Mouse (Mus musculus): ENCODE results near the gene Aldh8a1. TPM values are rescaled to one million over a fixed set of nuclear protein-coding genes. Genes with fewer than 3 reads are reported as not detected.
A peak's percentile ranks its signal among the peaks of the same experiment; 100 is the strongest.
"Not testable (repeated sequence)": the region's sequence is repeated elsewhere in the genome, so short reads cannot be mapped to it uniquely, and the experiment has no call there.

The Aldh8a1 gene
- total and polyA plus RNA-seq, 3 experiments: 0.22 TPM; not detected in 2

DNA sequence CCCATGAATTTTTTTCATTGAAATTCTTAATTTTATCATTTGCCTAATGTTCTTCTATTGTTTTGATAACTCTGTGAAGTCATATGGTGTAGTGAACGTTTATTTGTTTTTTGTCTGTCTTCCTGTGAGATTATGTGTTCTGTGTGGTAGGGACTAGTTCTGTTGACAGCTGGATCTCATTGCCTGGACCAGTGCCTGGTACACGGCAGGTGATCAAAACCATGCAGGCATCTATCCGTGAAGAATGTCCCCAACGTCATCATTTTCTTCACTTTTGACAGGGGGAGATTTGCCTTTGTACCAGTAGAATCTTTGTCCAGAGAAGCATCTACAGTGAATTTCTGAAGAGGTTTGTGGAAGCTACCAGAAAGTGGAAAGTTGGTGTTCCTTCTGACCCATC, 14.2 kb downstream of the Aldh8a1 start:
- DNase-seq (ENCODE audit: low spot score) (no peak), ATAC-seq (ENCODE audit: extremely low read depth, insufficient number of reproducible peaks, low FRiP score, poor library complexity, severe bottlenecking) (no peak)
- Histone ChIP-seq H3K36me3 (replicated peaks) (no peaks in the 10 kb centered on the region), H3K27me3 (ENCODE audit: insufficient read depth, low read length) (peaks cover 12% of the 10 kb centered on the region), H3K4me1 (ENCODE audit: insufficient read depth, low read depth, low read length) (peaks cover 15% of the 10 kb centered on the region), H3K9me3 (replicated peaks) (no peaks in the 10 kb centered on the region), H3K4me3 (ENCODE audit: low read depth, low read length) (no peak overlapping the region)
- TF ChIP-seq GATA1 (IDR thresholded peaks at IDR 0.05; ENCODE audit: borderline replicate concordance, low read length) (no peak), POLR2AphosphoS5 (IDR thresholded peaks at IDR 0.05; ENCODE audit: insufficient replicate concordance, low read depth, low read length) (no peak)

DNA sequence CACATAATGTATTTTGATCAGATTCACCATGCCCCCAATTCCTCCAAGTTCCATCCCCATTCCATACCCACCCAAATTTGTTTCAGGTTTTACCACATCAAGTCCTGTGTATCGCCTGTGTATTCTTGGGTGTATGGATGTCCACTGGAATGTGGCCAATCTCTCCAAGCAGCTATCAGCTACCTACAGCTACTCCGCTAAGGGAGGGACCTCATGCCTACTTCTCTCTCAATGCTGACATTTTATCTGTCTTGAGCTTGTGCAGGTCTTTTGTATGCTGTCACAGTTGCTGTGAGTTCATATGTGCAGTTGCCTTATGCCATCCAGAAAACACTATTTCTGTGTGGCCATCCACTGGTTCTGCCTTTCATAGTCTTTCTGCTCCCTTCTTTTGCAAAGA, 16.3 kb downstream of the Aldh8a1 start:
- no peak for ATAC-seq (ENCODE audit: extremely low read depth, insufficient number of reproducible peaks, low FRiP score, poor library complexity, severe bottlenecking)
- peaks cover 12% of the 10 kb centered on the region for H3K4me1 ChIP-seq (ENCODE audit: insufficient read depth, low read depth, low read length)

DNA sequence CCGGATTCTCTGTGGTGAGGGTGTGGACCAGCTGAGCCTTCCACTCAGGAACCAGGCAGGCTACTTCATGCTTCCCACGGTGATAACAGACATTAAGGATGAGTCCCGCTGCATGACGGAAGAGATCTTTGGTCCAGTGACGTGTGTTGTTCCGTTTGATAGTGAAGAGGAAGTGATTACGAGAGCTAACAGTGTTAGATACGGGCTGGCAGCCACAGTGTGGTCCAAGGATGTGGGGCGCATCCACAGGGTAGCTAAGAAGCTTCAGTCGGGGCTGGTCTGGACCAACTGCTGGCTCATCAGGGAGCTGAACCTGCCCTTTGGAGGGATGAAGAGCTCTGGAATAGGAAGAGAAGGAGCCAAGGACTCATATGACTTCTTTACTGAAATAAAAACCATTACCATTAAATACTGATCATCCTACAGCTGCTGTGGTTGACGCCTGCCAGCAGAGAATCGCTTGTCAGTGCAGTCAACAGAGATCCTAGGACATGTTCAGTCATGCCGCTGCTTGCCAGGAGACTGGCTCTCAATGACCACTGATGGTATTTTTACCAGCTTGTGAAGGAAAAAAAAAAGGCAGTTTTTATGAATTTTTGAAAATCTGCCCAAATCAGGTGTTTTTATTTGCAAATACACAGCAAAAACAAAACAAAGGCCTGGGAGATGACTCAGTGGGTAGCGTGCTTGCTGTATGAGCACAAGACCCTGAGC, 18.5 kb downstream of the Aldh8a1 start:
- H3K4me3 ChIP-seq (ENCODE audit: low read depth, low read length): no peak overlapping the region
- DNase-seq (ENCODE audit: low spot score) (no peak), ATAC-seq (ENCODE audit: extremely low read depth, insufficient number of reproducible peaks, low FRiP score, poor library complexity, severe bottlenecking) (peak; percentile 28; the same call in 1 of the 2 replicates)
- TF ChIP-seq GATA1 (IDR thresholded peaks at IDR 0.05; ENCODE audit: borderline replicate concordance, low read length) (no peak), POLR2AphosphoS5 (IDR thresholded peaks at IDR 0.05; ENCODE audit: insufficient replicate concordance, low read depth, low read length) (no peak), TAL1 (conservative IDR thresholded peaks at IDR 0.05; ENCODE audit: low read depth, low read length) (no peak), GATA2 (IDR thresholded peaks at IDR 0.05; ENCODE audit: borderline replicate concordance, low read depth, low read length) (no peak), CTCF (IDR thresholded peaks at IDR 0.05; ENCODE audit: low read depth, low read length) (no peak)
- H3K27me3 ChIP-seq (ENCODE audit: insufficient read depth, low read length): peaks cover 27% of the 10 kb centered on the region
- H3K9me3 ChIP-seq (replicated peaks): no peaks in the 10 kb centered on the region
- peaks cover 24% of the 10 kb centered on the region for H3K4me1 ChIP-seq (ENCODE audit: insufficient read depth, low read depth, low read length)
- H3K36me3 ChIP-seq (replicated peaks): no peaks in the 10 kb centered on the region

More for the DNA sequence above, 16.3 kb downstream of the Aldh8a1 start:
- TF ChIP-seq CTCF (IDR thresholded peaks at IDR 0.05; ENCODE audit: low read depth, low read length): no peak
- TF ChIP-seq TAL1 (conservative IDR thresholded peaks at IDR 0.05; ENCODE audit: low read depth, low read length): no peak
- no peak for TF ChIP-seq POLR2AphosphoS5 (IDR thresholded peaks at IDR 0.05; ENCODE audit: insufficient replicate concordance, low read depth, low read length)
- no peak for TF ChIP-seq GATA1 (IDR thresholded peaks at IDR 0.05; ENCODE audit: borderline replicate concordance, low read length)
- no peak for TF ChIP-seq GATA2 (IDR thresholded peaks at IDR 0.05; ENCODE audit: borderline replicate concordance, low read depth, low read length)
- Histone ChIP-seq H3K36me3 (replicated peaks) (no peaks in the 10 kb centered on the region), H3K27me3 (ENCODE audit: insufficient read depth, low read length) (peaks cover 19% of the 10 kb centered on the region), H3K9me3 (replicated peaks) (no peaks in the 10 kb centered on the region), H3K4me3 (ENCODE audit: low read depth, low read length) (no peak overlapping the region)
- no peak for DNase-seq (ENCODE audit: low spot score)

DNA sequence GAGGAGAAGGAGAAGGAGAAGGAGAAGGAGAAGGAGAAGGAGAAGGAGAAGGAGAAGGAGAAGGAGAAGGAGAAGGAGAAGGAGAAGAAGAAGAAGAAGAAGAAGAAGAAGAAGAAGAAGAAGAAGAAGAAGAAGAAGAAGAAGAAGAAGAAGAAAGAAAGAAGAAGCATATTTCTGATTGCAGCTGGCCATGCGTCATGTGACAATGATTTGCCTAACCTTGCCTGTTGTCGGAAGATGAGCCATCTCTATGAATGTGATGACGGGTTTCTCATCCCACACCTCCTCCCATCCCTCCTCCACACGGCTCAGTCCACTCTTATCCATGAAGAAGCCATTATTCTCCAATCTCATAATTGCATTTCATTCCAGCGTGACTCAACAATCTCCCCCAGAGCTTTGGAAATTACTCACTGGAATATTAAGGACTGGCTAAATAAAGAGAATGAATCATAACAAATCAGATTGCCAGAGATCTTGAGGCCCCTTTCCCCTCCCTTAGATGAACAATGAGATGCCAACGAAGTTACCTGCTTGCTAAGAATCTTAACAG, 21.9 kb downstream of the Aldh8a1 start:
- not testable (repeated sequence) for H3K36me3 ChIP-seq (replicated peaks); DNase-seq (ENCODE audit: low spot score); H3K9me3 ChIP-seq (replicated peaks); H3K4me3 ChIP-seq (ENCODE audit: low read depth, low read length); ATAC-seq (ENCODE audit: extremely low read depth, insufficient number of reproducible peaks, low FRiP score, poor library complexity, severe bottlenecking)
- Histone ChIP-seq H3K4me1 (ENCODE audit: insufficient read depth, low read depth, low read length) (peaks cover 35% of the 10 kb centered on the region), H3K27me3 (ENCODE audit: insufficient read depth, low read length) (peaks cover 31% of the 10 kb centered on the region)

DNA sequence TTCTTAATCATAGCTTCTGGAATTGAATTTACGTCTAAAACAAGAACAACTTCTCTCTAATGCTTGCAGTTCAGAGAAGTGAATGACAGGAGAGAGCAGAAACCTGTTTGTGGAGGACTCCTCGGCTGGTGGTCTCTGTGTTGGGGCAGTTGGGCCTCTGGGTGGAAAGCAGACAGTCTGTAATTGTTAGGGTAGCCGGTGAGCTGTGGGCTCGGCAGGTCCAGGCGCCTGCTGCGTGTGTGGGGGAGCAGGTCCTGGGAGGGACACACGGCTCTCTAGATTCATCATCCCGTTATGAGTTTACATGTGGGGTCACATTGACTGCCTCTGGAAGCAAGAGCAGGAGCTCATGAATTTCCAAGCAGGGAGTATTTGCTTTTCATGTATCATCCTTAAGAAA, 22.5 kb downstream of the Aldh8a1 start:
- ATAC-seq (ENCODE audit: extremely low read depth, insufficient number of reproducible peaks, low FRiP score, poor library complexity, severe bottlenecking): no peak
- Histone ChIP-seq H3K4me1 (ENCODE audit: insufficient read depth, low read depth, low read length) (peaks cover 35% of the 10 kb centered on the region), H3K36me3 (replicated peaks) (no peaks in the 10 kb centered on the region), H3K4me3 (ENCODE audit: low read depth, low read length) (no peak overlapping the region), H3K27me3 (ENCODE audit: insufficient read depth, low read length) (peaks cover 34% of the 10 kb centered on the region), H3K9me3 (replicated peaks) (no peaks in the 10 kb centered on the region)
- DNase-seq (ENCODE audit: low spot score): no peak
- TF ChIP-seq GATA1 (IDR thresholded peaks at IDR 0.05; ENCODE audit: borderline replicate concordance, low read length): no peak
- TF ChIP-seq GATA2 (IDR thresholded peaks at IDR 0.05; ENCODE audit: borderline replicate concordance, low read depth, low read length): no peak
- TF ChIP-seq POLR2AphosphoS5 (IDR thresholded peaks at IDR 0.05; ENCODE audit: insufficient replicate concordance, low read depth, low read length): no peak
- TF ChIP-seq TAL1 (conservative IDR thresholded peaks at IDR 0.05; ENCODE audit: low read depth, low read length): no peak
- no peak for TF ChIP-seq CTCF (IDR thresholded peaks at IDR 0.05; ENCODE audit: low read depth, low read length)

DNA sequence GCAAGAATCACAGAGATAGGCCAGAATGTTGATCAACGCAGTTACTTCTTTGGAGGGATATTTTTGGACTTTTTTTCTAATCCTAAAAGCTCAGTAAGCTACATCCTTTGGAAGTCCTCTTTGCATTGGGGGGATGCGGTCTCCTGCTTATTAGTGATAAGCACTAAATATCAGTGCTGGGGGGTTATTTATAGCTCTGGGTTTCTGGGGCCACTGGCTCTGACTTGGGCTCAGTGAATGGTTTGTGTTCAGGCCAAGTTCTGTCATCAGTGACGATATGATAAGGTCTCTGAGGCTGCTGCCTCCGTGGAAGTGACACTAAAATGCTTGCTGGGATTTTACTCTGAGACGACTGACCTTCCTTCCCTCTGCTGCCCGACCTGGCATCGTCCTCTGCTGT, 22.9 kb downstream of the Aldh8a1 start:
- TF ChIP-seq TAL1 (conservative IDR thresholded peaks at IDR 0.05; ENCODE audit: low read depth, low read length) (no peak), CTCF (IDR thresholded peaks at IDR 0.05; ENCODE audit: low read depth, low read length) (no peak), GATA2 (IDR thresholded peaks at IDR 0.05; ENCODE audit: borderline replicate concordance, low read depth, low read length) (no peak), GATA1 (IDR thresholded peaks at IDR 0.05; ENCODE audit: borderline replicate concordance, low read length) (no peak), POLR2AphosphoS5 (IDR thresholded peaks at IDR 0.05; ENCODE audit: insufficient replicate concordance, low read depth, low read length) (no peak)
- no peak for DNase-seq (ENCODE audit: low spot score)
- no peak for ATAC-seq (ENCODE audit: extremely low read depth, insufficient number of reproducible peaks, low FRiP score, poor library complexity, severe bottlenecking)
- H3K4me1 ChIP-seq (ENCODE audit: insufficient read depth, low read depth, low read length): peaks cover 35% of the 10 kb centered on the region
- H3K4me3 ChIP-seq (ENCODE audit: low read depth, low read length): no peak overlapping the region
- H3K36me3 ChIP-seq (replicated peaks): no peaks in the 10 kb centered on the region
- H3K27me3 ChIP-seq (ENCODE audit: insufficient read depth, low read length): peaks cover 34% of the 10 kb centered on the region
- no peaks in the 10 kb centered on the region for H3K9me3 ChIP-seq (replicated peaks)
